Mouse (Mus musculus): ENCODE results near the gene Trim2.

DNA sequence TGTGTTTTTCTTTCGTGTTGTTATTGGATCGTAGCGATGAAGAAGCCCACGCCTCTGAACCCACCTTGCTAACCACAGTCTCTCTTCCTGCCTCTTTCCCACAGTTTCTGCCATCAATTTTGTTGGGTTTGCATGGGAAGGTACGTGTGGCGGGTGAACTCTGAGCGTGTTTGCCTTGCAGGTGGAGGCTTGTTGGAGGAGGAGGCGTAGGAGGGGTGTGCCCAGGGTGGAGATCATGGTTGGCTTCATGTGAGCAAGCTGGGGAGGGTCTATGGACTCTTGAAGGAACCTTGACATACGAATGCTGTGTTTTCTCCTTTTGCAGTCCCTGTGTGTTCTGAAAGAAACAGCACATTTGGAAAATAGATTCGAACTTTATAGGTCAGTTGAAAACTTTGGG, 43.1 kb upstream of the Trim2 start:
- TF ChIP-seq POLR2A (IDR thresholded peaks at IDR 0.05; ENCODE audit: borderline replicate concordance, control insufficient read depth, low read depth, low read length) (no peak), CTCF (IDR thresholded peaks at IDR 0.05; ENCODE audit: control insufficient read depth, insufficient read depth, low read length) (no peak)

Data from bone marrow, adult 2 months (tissue).